In the genomic region with DNA sequence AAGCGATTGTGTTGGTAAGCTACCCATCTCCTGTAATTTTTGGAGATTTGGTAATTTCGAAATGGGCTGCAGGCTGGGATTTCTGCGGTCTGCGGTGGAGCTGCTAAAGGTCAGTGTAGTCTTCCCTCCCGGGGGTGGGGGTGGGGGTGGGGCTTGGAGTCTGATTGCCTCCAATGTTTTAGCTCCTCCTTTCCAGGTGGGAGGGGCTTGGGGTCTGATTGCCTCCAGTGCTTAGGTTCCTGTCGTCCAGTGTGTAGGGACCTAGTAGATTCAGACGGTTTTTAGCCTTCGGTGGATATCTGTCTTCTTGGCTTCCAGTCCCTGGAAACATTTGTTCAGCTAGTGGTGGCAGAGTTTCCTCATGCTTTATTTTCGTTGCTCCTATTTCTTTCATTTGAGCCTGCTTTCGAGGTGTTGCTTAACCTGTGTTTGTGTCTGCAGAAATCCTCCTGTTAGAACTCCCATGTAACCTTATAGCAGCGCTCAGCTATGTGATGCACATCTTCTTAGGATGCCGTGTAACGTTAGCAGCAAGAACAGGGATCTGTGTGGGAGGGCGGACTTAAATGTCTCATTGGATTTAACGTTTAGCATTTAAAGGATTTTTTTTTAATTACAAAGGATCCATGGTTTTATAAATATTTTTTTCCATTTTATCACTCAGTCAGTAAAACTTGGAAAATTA, we compare ENCODE assay signal across 8 mouse cellular contexts.
DNase-seq lines count a peak whose midpoint lies in the region; ATAC-seq lines count a peak whose summit lies in the region.

No protein-coding gene starts in this region.

- peak overlapping the region; percentile 24; the same call in 1 of the 2 replicates for H3K9ac ChIP-seq in heart, embryonic 13.5 days

- H3K4me3 ChIP-seq in heart, embryonic 13.5 days, result peak overlapping the region; percentile 22

- peak overlapping the region; percentile 60 for H3K4me2 ChIP-seq in heart, embryonic 13.5 days

- H3K9me3 ChIP-seq in heart, embryonic 13.5 days, result peaks cover 5% of the 10 kb centered on the region; the same call in 1 of the 2 replicates

- H3K27ac ChIP-seq in heart, embryonic 13.5 days (replicated peaks), result no peak overlapping the region

- H3K36me3 ChIP-seq in heart, embryonic 13.5 days, result no peaks in the 10 kb centered on the region

- DNase-seq in adrenal gland, postnatal 10 days, result peak; percentile 51
- DNase-seq in embryo, embryonic 10.5 days (ENCODE audit: low spot score), result peak; percentile 77
- DNase-seq in kidney, postnatal 14 days, result peak; percentile 33
- DNase-seq in yolk sac, embryonic 10.5 days (ENCODE audit: low spot score), result peak; percentile 61
- DNase-seq in frontal cortex, postnatal 25 days (ENCODE audit: low spot score in 2 of 2), result no peak
- DNase-seq in ovary, postnatal 10 days (ENCODE audit: low spot score), result no peak

- H3K4me1 ChIP-seq in heart, embryonic 13.5 days, result peaks cover 7% of the 10 kb centered on the region; the same call in 1 of the 2 replicates

- no peak for ATAC-seq in heart, embryonic 13.5 days (ENCODE audit: extremely low read depth, insufficient number of reproducible peaks, low FRiP score, low TSS enrichment)
- ATAC-seq in megakaryocyte, adult 5-6 weeks (ENCODE audit: poor library complexity, severe bottlenecking), result peak; percentile 84

- H3K27me3 ChIP-seq in heart, embryonic 13.5 days (replicated peaks), result no peaks in the 10 kb centered on the region

- 24% methylated on average over 15 of the region's 15 CpGs for WGBS in heart, embryonic 13.5 days

Comparison
In these comparisons a context has a peak if more than half of its experiments do, and no peak if none do; other contexts are left out.
1. DNase-seq: peak in adrenal gland, postnatal 10 days (single experiment), embryo, embryonic 10.5 days (single experiment), kidney, postnatal 14 days (single experiment) and yolk sac, embryonic 10.5 days (single experiment); none in frontal cortex, postnatal 25 days (0 of 2) and ovary, postnatal 10 days (single experiment).